Mouse (Mus musculus): Measurements from ENCODE around the gene Jmjd1c. TPM values are rescaled to one million over a fixed set of nuclear protein-coding genes. Genes with fewer than 3 reads are reported as not detected.

Gene Jmjd1c
- polyA plus RNA-seq, 1 experiment: 31.5 TPM

DNA sequence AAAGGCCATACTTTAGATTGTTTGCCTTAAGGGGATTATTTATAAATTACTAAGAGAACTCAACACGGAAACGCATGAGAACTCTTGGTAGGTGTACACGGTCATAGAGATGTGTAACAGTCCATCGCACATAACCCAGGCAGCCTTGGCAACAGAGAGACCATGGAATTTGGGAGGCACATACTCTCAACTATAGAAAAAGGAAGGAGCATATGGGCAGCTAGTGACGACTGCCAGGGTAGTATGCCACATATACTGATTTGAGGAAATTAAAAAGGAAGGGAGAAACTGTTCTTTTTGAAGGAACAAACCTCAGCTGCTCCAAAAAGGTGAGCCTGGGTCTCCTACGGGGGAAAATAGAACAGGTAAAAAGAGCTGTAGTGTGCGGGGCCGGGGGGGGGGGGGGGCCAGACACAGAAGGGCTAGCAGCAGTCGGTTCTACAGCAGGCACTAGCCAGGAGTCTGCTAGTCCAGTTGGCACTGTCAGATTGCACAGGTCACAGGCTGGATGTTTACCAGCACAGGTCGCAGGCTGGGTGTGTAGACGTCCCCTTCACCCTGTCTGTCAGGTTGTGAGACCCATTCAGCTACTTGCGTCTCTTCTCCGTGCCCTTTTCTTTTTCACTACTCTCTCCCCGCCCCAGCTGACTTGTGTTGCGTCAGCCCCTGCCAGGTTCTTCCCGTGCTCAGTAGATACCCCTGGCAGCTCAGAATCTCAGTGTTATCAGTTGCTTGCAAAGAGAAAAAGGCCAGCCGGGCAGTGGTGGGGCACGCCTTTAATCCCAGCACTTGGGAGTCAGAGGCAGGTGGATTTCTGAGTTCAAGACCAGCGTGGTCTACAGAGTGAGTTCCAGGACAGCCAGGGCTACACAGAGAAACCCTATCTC lies 9.6 kb downstream of the Jmjd1c start:
- H3K4me1 ChIP-seq (replicated peaks; ENCODE audit: control insufficient read depth, insufficient read depth, low read length): peaks cover 11% of the 10 kb centered on the region
- TF ChIP-seq POLR2A (IDR thresholded peaks at IDR 0.05; ENCODE audit: control insufficient read depth, extremely low read depth, insufficient read depth, low read length, poor library complexity) (no peak), CTCF (IDR thresholded peaks at IDR 0.05; ENCODE audit: borderline replicate concordance, control insufficient read depth, extremely low read depth, insufficient read depth, low read length, poor library complexity) (no peak)
- WGBS: 78% methylated on average over 19 of the region's 19 CpGs
- H3K27me3 ChIP-seq (ENCODE audit: control insufficient read depth, insufficient read depth, low read length): no peaks in the 10 kb centered on the region
- no peak overlapping the region for H3K27ac ChIP-seq (ENCODE audit: control insufficient read depth, insufficient read depth, low read length)
- no peak overlapping the region for H3K4me3 ChIP-seq (ENCODE audit: control insufficient read depth, insufficient read depth, low read length)
- no peak for DNase-seq
- H3K36me3 ChIP-seq (ENCODE audit: control insufficient read depth, insufficient read depth, low read length): no peaks in the 10 kb centered on the region

DNA sequence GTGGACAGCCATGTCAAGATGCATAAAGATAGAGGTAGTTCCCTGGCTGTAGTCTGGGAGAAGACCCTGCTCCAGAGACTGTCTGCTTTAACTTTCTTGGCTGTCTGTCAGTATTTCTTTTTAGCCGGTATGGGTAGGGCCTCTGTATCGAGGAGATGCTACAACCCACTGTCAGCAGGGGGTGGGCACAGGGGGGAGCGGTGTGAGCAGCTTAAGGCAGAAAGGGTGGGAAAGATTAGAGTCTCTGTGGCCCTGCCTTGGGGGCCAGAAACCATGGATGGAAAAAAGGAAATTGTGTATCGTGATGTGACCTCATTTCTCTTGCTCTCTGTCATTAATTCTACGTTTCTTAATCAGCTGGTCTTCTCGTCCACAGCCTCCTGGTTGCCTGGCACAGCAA lies 10.5 kb downstream of the Jmjd1c start:
- Histone ChIP-seq H3K27me3 (ENCODE audit: control insufficient read depth, insufficient read depth, low read length) (no peaks in the 10 kb centered on the region), H3K36me3 (ENCODE audit: control insufficient read depth, insufficient read depth, low read length) (no peaks in the 10 kb centered on the region), H3K4me1 (replicated peaks; ENCODE audit: control insufficient read depth, insufficient read depth, low read length) (peaks cover 11% of the 10 kb centered on the region), H3K27ac (ENCODE audit: control insufficient read depth, insufficient read depth, low read length) (no peak overlapping the region), H3K4me3 (ENCODE audit: control insufficient read depth, insufficient read depth, low read length) (no peak overlapping the region)
- 92% methylated on average over 6 of the region's 6 CpGs for WGBS
- no peak for DNase-seq
- TF ChIP-seq CTCF (IDR thresholded peaks at IDR 0.05; ENCODE audit: borderline replicate concordance, control insufficient read depth, extremely low read depth, insufficient read depth, low read length, poor library complexity) (no peak), POLR2A (IDR thresholded peaks at IDR 0.05; ENCODE audit: control insufficient read depth, extremely low read depth, insufficient read depth, low read length, poor library complexity) (no peak)

DNA sequence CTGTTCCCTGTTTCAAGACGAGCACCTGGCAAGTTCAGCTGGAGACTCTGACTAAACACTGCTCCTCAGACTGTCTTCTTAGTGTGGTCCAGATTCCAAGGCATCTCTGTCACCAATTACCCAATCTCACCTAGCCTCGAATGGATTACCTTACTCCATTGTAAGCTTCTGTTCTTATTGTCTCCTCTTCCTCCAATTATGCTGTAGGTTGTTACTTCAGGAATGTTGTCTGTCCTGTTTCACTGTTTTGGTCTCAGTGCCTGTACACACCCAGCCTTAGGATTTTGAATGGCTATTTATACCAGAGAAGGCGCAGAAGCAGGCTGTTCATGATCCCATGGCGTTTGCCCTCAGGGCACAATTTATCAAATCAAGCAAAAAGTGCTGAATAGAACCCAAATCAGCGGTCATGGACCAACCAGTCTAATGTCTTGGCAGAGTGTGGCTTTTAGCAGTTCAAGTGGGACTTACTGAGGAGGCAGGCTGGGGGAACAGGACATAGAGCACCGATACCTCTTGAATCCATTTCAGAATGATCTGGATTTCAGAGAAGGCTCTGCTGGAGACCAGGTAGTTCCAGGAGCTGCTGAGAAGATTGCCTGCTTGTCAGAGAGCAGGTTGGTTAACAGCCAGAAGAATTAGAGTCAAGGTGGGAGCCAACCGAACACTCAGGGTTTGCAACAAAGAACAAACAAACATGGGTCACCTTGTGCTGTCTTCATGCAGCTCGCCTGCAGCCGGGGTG lies 11.3 kb downstream of the Jmjd1c start:
- Histone ChIP-seq H3K4me3 (ENCODE audit: control insufficient read depth, insufficient read depth, low read length) (no peak overlapping the region), H3K27me3 (ENCODE audit: control insufficient read depth, insufficient read depth, low read length) (no peaks in the 10 kb centered on the region), H3K27ac (ENCODE audit: control insufficient read depth, insufficient read depth, low read length) (no peak overlapping the region), H3K36me3 (ENCODE audit: control insufficient read depth, insufficient read depth, low read length) (no peaks in the 10 kb centered on the region), H3K4me1 (replicated peaks; ENCODE audit: control insufficient read depth, insufficient read depth, low read length) (peaks cover 17% of the 10 kb centered on the region)
- DNase-seq: no peak
- TF ChIP-seq CTCF (IDR thresholded peaks at IDR 0.05; ENCODE audit: borderline replicate concordance, control insufficient read depth, extremely low read depth, insufficient read depth, low read length, poor library complexity): no peak
- WGBS: 95% methylated on average over 9 of the region's 9 CpGs

DNA sequence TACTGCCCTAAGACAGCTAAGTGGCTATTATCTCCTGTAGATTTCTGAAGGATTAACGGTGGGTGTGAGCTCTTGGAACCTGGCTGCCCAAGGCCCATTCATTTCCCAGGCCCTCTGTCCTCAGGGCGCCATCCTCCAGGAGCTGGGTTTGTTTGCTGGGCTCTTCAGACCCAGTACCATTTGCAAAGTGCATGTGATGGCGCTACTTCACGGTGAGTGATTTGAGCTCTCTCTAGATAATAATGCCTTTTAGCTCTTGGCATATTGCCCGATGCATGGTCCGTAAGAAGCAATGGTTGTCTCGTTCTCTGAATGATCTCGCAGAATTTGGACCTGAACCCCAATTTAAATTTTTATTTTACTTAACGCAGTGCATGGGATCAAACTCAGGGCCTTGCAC lies 12.2 kb downstream of the Jmjd1c start:
- peaks cover 16% of the 10 kb centered on the region for H3K4me1 ChIP-seq (replicated peaks; ENCODE audit: control insufficient read depth, insufficient read depth, low read length)
- no peak for DNase-seq
- WGBS: 97% methylated on average over 9 of the region's 9 CpGs

DNA sequence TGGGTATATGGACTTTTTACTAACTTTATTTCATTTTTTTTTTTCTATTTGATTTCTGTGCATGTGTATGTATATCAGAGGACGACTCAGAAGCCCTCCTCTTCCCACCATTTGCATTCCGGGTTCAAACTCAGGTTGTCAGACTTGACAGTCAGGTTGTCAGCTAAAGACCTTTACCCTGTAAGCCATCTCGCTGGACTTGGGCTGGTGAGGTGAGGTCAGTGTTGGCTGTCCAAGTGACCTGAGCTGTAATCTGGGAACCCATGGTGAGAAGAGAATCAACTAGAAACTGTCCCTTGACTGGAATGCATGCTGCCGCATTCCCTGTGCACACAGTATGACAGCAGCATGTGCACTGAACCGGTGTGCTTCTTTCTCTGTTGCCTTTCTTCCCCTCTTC lies 13.7 kb downstream of the Jmjd1c start:
- WGBS: 95% methylated on average over 5 of the region's 5 CpGs
- Histone ChIP-seq H3K4me3 (ENCODE audit: control insufficient read depth, insufficient read depth, low read length) (no peak overlapping the region), H3K27me3 (ENCODE audit: control insufficient read depth, insufficient read depth, low read length) (no peaks in the 10 kb centered on the region), H3K4me1 (replicated peaks; ENCODE audit: control insufficient read depth, insufficient read depth, low read length) (peaks cover 11% of the 10 kb centered on the region), H3K27ac (ENCODE audit: control insufficient read depth, insufficient read depth, low read length) (no peak overlapping the region), H3K36me3 (ENCODE audit: control insufficient read depth, insufficient read depth, low read length) (no peaks in the 10 kb centered on the region)
- no peak for DNase-seq
- TF ChIP-seq CTCF (IDR thresholded peaks at IDR 0.05; ENCODE audit: borderline replicate concordance, control insufficient read depth, extremely low read depth, insufficient read depth, low read length, poor library complexity) (no peak), POLR2A (IDR thresholded peaks at IDR 0.05; ENCODE audit: control insufficient read depth, extremely low read depth, insufficient read depth, low read length, poor library complexity) (no peak)

More for the DNA sequence above, 12.2 kb downstream of the Jmjd1c start:
- H3K4me3 ChIP-seq (ENCODE audit: control insufficient read depth, insufficient read depth, low read length): no peak overlapping the region
- no peaks in the 10 kb centered on the region for H3K27me3 ChIP-seq (ENCODE audit: control insufficient read depth, insufficient read depth, low read length)
- TF ChIP-seq POLR2A (IDR thresholded peaks at IDR 0.05; ENCODE audit: control insufficient read depth, extremely low read depth, insufficient read depth, low read length, poor library complexity) (no peak), CTCF (IDR thresholded peaks at IDR 0.05; ENCODE audit: borderline replicate concordance, control insufficient read depth, extremely low read depth, insufficient read depth, low read length, poor library complexity) (no peak)
- no peaks in the 10 kb centered on the region for H3K36me3 ChIP-seq (ENCODE audit: control insufficient read depth, insufficient read depth, low read length)
- H3K27ac ChIP-seq (ENCODE audit: control insufficient read depth, insufficient read depth, low read length): no peak overlapping the region

DNA sequence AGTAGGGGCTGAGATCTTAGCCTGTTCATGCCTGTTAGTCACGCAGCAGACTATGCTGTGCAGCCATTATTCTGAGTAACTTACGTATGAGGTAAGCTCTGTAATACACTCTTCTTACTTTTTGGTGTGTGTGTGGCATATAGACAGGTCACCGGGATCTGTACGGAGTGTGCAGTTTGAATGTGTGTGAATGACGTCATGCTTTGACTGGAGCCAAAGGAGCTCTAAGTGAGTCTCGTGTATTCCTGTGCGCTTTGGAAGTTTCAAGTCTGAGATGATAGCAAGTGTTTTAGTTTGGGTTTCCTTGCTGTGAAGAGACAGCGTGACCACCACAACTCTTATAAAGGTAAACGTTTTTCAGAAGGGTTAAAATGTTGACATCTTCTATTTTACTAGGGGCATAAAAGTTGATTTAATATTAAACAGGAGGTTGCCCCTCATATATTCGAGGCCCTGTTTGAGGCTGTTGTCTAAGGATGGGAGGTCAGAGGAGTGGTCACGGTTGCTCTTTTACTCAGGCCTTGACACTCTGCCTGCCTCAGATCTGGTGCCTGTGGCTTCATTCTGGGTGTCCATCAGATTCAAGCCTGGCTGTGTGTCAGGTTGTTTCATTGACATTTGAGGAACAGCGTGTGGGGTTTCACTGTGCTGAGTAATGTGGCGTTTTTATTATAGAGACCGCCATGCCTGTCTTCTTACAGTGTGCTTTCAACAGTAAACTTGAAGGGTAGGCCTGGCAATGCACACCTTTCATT lies 15.3 kb downstream of the Jmjd1c start:
- no peak overlapping the region for H3K4me3 ChIP-seq (ENCODE audit: control insufficient read depth, insufficient read depth, low read length)

More for the DNA sequence above, 15.3 kb downstream of the Jmjd1c start:
- WGBS: 95% methylated on average over 14 of the region's 14 CpGs
- no peak for DNase-seq
- Histone ChIP-seq H3K27ac (ENCODE audit: control insufficient read depth, insufficient read depth, low read length) (no peak overlapping the region), H3K36me3 (ENCODE audit: control insufficient read depth, insufficient read depth, low read length) (no peaks in the 10 kb centered on the region), H3K4me1 (replicated peaks; ENCODE audit: control insufficient read depth, insufficient read depth, low read length) (peaks cover 17% of the 10 kb centered on the region), H3K27me3 (ENCODE audit: control insufficient read depth, insufficient read depth, low read length) (no peaks in the 10 kb centered on the region)
- no peak for TF ChIP-seq POLR2A (IDR thresholded peaks at IDR 0.05; ENCODE audit: control insufficient read depth, extremely low read depth, insufficient read depth, low read length, poor library complexity)
- TF ChIP-seq CTCF (IDR thresholded peaks at IDR 0.05; ENCODE audit: borderline replicate concordance, control insufficient read depth, extremely low read depth, insufficient read depth, low read length, poor library complexity): no peak

Measured in thymus, adult 2 months (tissue).